In genomic region chr11:98772667-98773171, GRCm38 (mm10) we compare ENCODE assay signal across 7 mouse cellular contexts. TPM values are rescaled to one million over a fixed set of nuclear protein-coding genes. Genes with fewer than 3 reads are reported as not detected.
A peak's percentile ranks its signal among the peaks of the same experiment; 100 is the strongest.
DNase-seq lines count a peak whose midpoint lies in the region; ATAC-seq lines count a peak whose summit lies in the region.

No protein-coding gene starts in this region.

- WGBS in heart, embryonic 10.5 days = 32% methylated on average over 8 of the region's 8 CpGs
- 60% methylated on average over 8 of the region's 8 CpGs for WGBS in limb, embryonic 13.5 days

- intact Hi-C loops in left cerebral cortex, postnatal 36 days (cut with DNase I) = no loop called here

- peak; percentile 44 to 48 for DNase-seq in left cerebral cortex, postnatal 36 days (ENCODE audit: low spot score in 2 of 2)
- DNase-seq in left cerebral cortex, adult 11 months (ENCODE audit: low spot score) = no peak
- DNase-seq in adrenal gland, postnatal 25 days = peak; percentile 75
- DNase-seq in heart, embryonic 10.5 days (ENCODE audit: low spot score) = peak; percentile 94
- peak; percentile 39 to 52 for DNase-seq in right cerebral cortex, adult 2 months (ENCODE audit: low spot score in 2 of 2)
- no peak for DNase-seq in ovary, postnatal 36 days (ENCODE audit: low spot score)

- no peaks in the 10 kb centered on the region for H3K9me3 ChIP-seq in heart, embryonic 10.5 days
- H3K9me3 ChIP-seq in limb, embryonic 13.5 days = no peaks in the 10 kb centered on the region

- peaks cover 100% of the 10 kb centered on the region for H3K4me1 ChIP-seq in heart, embryonic 10.5 days
- H3K4me1 ChIP-seq in limb, embryonic 13.5 days = peaks cover 58% of the 10 kb centered on the region

- H3K36me3 ChIP-seq in heart, embryonic 10.5 days = peaks cover 29% of the 10 kb centered on the region
- H3K36me3 ChIP-seq in limb, embryonic 13.5 days = peaks cover 32% of the 10 kb centered on the region

- H3K9ac ChIP-seq in limb, embryonic 13.5 days = 0 out of 2 replicates have a peak overlapping the region, but pooled peaks have one; percentile 13

- H3K27me3 ChIP-seq in heart, embryonic 10.5 days (ENCODE audit: insufficient read depth, poor library complexity, severe bottlenecking) = no peaks in the 10 kb centered on the region
- no peaks in the 10 kb centered on the region for H3K27me3 ChIP-seq in limb, embryonic 13.5 days

- H3K4me2 ChIP-seq in limb, embryonic 13.5 days (replicated peaks) = 0 out of 2 replicates have a peak overlapping the region, but pooled peaks have one; percentile 74

- no peak for ATAC-seq in limb, embryonic 13.5 days (ENCODE audit: low FRiP score, low read depth)

- peak overlapping the region; percentile 60 for H3K4me3 ChIP-seq in heart, embryonic 10.5 days
- H3K4me3 ChIP-seq in limb, embryonic 13.5 days = no peak overlapping the region

- H3K27ac ChIP-seq in heart, embryonic 10.5 days = peak overlapping the region; percentile 91
- H3K27ac ChIP-seq in limb, embryonic 13.5 days = no peak overlapping the region

RNA-seq across cellular contexts. Expression of gene Nr1d1, which starts 2.4 kb away (rescaled TPM):
- 100 to 1,000 TPM; 117 to 141 TPM for total RNA-seq in left cerebral cortex, postnatal 36 days (2021)
- 234 and 238 TPM in 2 replicates for total RNA-seq in adrenal gland, postnatal 25 days (2021)
- 3.6 and 5.9 TPM in 2 replicates for polyA plus RNA-seq in heart, embryonic 10.5 days (2016; fragmentation: Nextera tagmentation; extraction: Ambion mirVana)
- polyA plus RNA-seq in limb, embryonic 13.5 days (2015; fragmentation: Nextera tagmentation; extraction: Ambion mirVana) = 0.93 and 1.1 TPM in 2 replicates

RNA-seq across cellular contexts. Expression of gene Msl1, which starts 22.6 kb away (rescaled TPM):
- 100 to 1,000 TPM; 169 to 193 TPM for total RNA-seq in left cerebral cortex, postnatal 36 days (2021)
- total RNA-seq in adrenal gland, postnatal 25 days (2021) = 109 and 113 TPM in 2 replicates
- 14.0 and 21.6 TPM in 2 replicates for polyA plus RNA-seq in heart, embryonic 10.5 days (2016; fragmentation: Nextera tagmentation; extraction: Ambion mirVana)
- 28.9 and 29.2 TPM in 2 replicates for polyA plus RNA-seq in limb, embryonic 13.5 days (2015; fragmentation: Nextera tagmentation; extraction: Ambion mirVana)

RNA-seq across cellular contexts. Expression of gene Casc3, which starts 32.0 kb away (rescaled TPM):
- total RNA-seq in left cerebral cortex, postnatal 36 days (2021) = 10 to 100 TPM; 46.7 to 63.5 TPM
- total RNA-seq in adrenal gland, postnatal 25 days (2021) = 37.2 and 41.5 TPM in 2 replicates
- 29.5 and 37.2 TPM in 2 replicates for polyA plus RNA-seq in heart, embryonic 10.5 days (2016; fragmentation: Nextera tagmentation; extraction: Ambion mirVana)
- 39.5 and 40.0 TPM in 2 replicates for polyA plus RNA-seq in limb, embryonic 13.5 days (2015; fragmentation: Nextera tagmentation; extraction: Ambion mirVana)

RNA-seq across cellular contexts. Expression of gene Thra, which starts 32.3 kb away (rescaled TPM):
- total RNA-seq in left cerebral cortex, postnatal 36 days (2021) = 100 to 1,000 TPM; 718 to 779 TPM
- total RNA-seq in adrenal gland, postnatal 25 days (2021) = 82.5 and 89.4 TPM in 2 replicates
- polyA plus RNA-seq in heart, embryonic 10.5 days (2016; fragmentation: Nextera tagmentation; extraction: Ambion mirVana) = 19.2 and 23.2 TPM in 2 replicates
- 34.1 and 34.3 TPM in 2 replicates for polyA plus RNA-seq in limb, embryonic 13.5 days (2015; fragmentation: Nextera tagmentation; extraction: Ambion mirVana)

RNA-seq across cellular contexts. Expression of gene Med24, which starts 43.5 kb away (rescaled TPM):
- total RNA-seq in left cerebral cortex, postnatal 36 days (2021) = 100 to 1,000 TPM; 123 to 133 TPM
- 40.9 and 61.5 TPM in 2 replicates for total RNA-seq in adrenal gland, postnatal 25 days (2021)
- polyA plus RNA-seq in heart, embryonic 10.5 days (2016; fragmentation: Nextera tagmentation; extraction: Ambion mirVana) = 54.6 and 56.5 TPM in 2 replicates
- polyA plus RNA-seq in limb, embryonic 13.5 days (2015; fragmentation: Nextera tagmentation; extraction: Ambion mirVana) = 56.0 and 61.0 TPM in 2 replicates

Comparison
In these comparisons a context has a peak if more than half of its experiments do, and no peak if none do; other contexts are left out.
1. DNase-seq: peak in left cerebral cortex, postnatal 36 days (2 of 2), adrenal gland, postnatal 25 days (single experiment), heart, embryonic 10.5 days (single experiment) and right cerebral cortex, adult 2 months (2 of 2); none in left cerebral cortex, adult 11 months (single experiment) and ovary, postnatal 36 days (single experiment).